Mouse (Mus musculus) CH12F3 (cell line): ENCODE measurements around the gene Nmu.

ENCODE experiments used
- in situ Hi-C: fragments of 300-500 bp; cut with MboI; formaldehyde crosslinking; loops from 2 replicates; pipeline ENCODE4 v1.14.3; 2020; ENCODE audit warnings: low sequenced_read_pairs

Nmu gene

GRCm38 (mm10) chr5:76321249-76322196, 42.1 kb downstream of the Nmu start:
- in situ Hi-C loops: no loop called here

- in situ Hi-C loops: no loop called here
Measured at GRCm38 (mm10) chr5:76308206-76308605, 55.4 kb downstream of the Nmu start.

- in situ Hi-C loops: no loop called here
Measured at GRCm38 (mm10) chr5:76306261-76306660, 57.3 kb downstream of the Nmu start.

GRCm38 (mm10) chr5:76305616-76306015, 58.0 kb downstream of the Nmu start:
- in situ Hi-C loops: no loop called here

- in situ Hi-C loops: no loop called here
Measured at GRCm38 (mm10) chr5:76304452-76305341, 58.9 kb downstream of the Nmu start, which contains the start of gene Clock. TSS of gene Clock (minus strand) at chr5:76304792.

- in situ Hi-C loops: no loop called here
Measured at GRCm38 (mm10) chr5:76303745-76304451, 59.7 kb downstream of the Nmu start.

GRCm38 (mm10) chr5:76303379-76303744, 60.2 kb downstream of the Nmu start:
- in situ Hi-C loops: no loop called here

GRCm38 (mm10) chr5:76302009-76302408, 61.6 kb downstream of the Nmu start:
- in situ Hi-C loops: no loop called here

GRCm38 (mm10) chr5:76289234-76289691, 74.3 kb downstream of the Nmu start:
- in situ Hi-C loops: no loop called here

GRCm38 (mm10) chr5:76288256-76288655, 75.3 kb downstream of the Nmu start:
- in situ Hi-C loops: no loop called here

- in situ Hi-C loops: no loop called here
Measured at GRCm38 (mm10) chr5:76287062-76287461, 76.5 kb downstream of the Nmu start.

- in situ Hi-C loops: no loop called here
Measured at GRCm38 (mm10) chr5:76285699-76286098, 77.9 kb downstream of the Nmu start.

- in situ Hi-C loops: no loop called here
Measured at GRCm38 (mm10) chr5:76283890-76284289, 79.7 kb downstream of the Nmu start.
